ENCODE assay signal across 17 mouse cellular contexts in the genomic region with DNA sequence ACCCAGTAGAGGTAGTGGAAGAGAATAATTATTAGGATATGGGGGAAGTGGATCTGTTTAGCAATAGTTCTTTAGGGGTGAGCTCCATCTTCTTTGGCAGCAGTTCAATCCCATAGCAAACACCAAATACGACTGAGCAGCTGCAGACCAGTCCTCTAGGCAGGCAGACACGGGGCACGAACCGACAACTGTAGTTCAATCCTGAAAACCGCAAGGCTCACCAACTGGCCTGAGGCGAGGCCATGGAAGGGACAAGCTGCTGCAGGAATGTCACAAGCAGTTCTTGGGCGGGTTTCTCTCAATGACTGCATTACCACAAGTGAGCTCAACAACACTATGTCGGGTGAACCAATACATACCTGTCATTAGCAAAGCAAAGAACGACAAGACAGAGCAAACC. TPM values are rescaled to one million over a fixed set of nuclear protein-coding genes. Genes with fewer than 3 reads are reported as not detected.
"Had no signal": no experiment of that assay in that cellular context is flagged by ENCODE, and none has a peak within 500 bp of the region (broad histone marks: within the 10 kb centered on the region; RNA-seq: fewer than 3 reads in every experiment).

No protein-coding gene starts in this region.

- DNase-seq: retina, postnatal 1 day; right cerebral cortex, adult 18-20 months; right cerebral cortex, postnatal 14 days; right cerebral cortex, postnatal 25 days; right cerebral cortex, postnatal 4 days; spleen, adult 18-20 months; thymus, adult 18-20 months; thymus, adult 2 months; thymus, postnatal 14 days; thymus, postnatal 25 days; thymus, postnatal 36 days; thymus, postnatal 4 days had no signal

- H3K4me3 ChIP-seq: neural tube, embryonic 12.5 days; neural tube, embryonic 13.5 days; neural tube, embryonic 15.5 days; stomach, embryonic 15.5 days had no signal

- H3K4me2 ChIP-seq: neural tube, embryonic 12.5 days; neural tube, embryonic 13.5 days; neural tube, embryonic 15.5 days; stomach, embryonic 15.5 days had no signal

- H3K36me3 ChIP-seq: neural tube, embryonic 12.5 days; neural tube, embryonic 13.5 days; neural tube, embryonic 15.5 days; stomach, embryonic 15.5 days had no signal

RNA-seq across cellular contexts. Expression of a gene that starts 3.7 kb away (rescaled TPM):
- polyA plus RNA-seq: spleen, adult 2 months had no signal
